Mouse (Mus musculus): ENCODE measurements around the gene Tspan5.

The Tspan5 gene

DNA sequence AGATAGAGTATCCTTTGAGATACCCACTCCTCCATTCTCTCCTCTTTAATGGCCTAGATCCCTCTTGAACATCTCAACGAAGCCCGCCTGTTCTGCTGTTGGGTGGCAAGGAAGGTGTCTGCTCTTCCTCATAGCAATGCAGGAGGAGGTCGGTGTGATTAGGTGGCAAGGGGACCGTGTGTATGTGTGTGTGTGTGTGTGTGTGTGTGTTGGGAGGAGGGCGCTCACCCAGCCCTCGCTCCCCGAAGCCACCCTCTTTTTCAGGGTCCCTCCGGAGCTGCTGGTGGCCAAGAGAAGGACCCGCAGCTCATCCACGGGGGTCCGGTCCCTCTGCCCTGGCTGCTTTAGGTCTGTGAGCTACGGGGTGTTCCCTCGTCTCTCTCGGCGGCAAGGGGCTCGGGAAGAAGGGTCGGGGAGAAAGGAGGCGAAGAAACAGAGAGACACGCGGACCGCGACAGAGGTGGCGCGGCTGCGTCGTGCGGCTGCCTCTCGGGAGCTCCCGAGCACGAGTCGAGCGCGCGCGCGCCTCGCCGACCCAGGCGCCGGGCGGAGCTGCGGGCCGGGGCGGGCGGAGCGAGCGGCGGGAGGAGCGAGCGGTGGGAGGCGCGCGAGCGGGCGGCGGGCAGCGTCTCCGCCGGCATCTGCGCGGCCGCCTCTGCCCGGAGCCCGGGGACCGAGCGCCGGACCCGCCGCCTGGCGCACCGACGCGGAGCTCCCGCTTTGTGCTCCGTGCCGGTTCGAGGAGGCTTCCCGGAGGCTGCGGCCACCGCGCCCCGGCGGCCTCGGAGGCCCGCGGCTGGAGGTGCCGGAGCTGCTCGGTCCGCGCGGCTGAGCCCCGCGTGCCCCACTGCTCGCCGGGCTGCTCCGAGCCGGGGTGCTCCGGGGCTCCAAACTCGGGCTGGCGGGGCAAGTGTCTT, at the start of gene Tspan5:
Gene Tspan5 (plus strand): TSS at position 547 of the 917 bp plus-strand sequence.
- DNase-seq (ENCODE audit: low spot score in 2 of 2): peak; percentile 43 to 69

DNA sequence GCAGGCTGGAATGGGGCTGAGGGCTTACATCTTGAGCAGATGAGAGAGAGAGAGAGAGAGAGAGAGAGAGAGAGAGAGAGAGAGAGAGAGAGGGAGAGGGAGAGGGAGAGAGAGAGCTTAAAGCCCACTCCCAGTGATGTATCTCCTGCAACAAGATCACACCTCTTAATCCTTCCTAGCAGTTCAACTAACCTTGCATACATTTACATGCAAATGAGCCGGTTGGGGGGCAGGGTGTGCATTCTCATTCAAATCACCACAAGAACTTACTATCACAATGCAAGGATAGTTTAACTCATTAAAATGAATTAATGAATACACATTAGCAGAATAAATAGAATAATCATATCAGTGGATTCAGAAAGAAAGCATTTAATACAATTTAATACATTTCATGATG, 49.7 kb upstream of the Tspan5 start:
- no peak for DNase-seq (ENCODE audit: low spot score in 2 of 2)

DNA sequence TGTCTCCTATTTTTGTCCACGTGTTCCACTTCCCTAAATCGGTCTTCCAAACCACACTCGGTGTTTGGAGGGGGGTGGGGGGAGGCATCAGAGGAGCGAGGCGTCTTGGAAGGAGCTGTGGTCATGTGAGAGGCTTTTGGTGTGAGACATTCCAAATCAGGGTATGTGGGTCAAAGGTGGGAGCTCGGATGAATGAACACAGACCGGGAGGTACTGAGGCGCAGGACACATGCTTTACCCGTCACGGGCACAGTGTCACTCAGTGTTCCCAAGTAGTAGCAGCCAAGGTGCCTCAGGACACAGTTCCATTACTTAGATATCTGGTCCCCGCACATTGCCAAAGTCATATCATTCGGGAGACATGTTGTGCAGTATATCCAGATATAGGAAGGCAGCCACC, 38.6 kb upstream of the Tspan5 start:
- DNase-seq (ENCODE audit: low spot score in 2 of 2): no peak

DNA sequence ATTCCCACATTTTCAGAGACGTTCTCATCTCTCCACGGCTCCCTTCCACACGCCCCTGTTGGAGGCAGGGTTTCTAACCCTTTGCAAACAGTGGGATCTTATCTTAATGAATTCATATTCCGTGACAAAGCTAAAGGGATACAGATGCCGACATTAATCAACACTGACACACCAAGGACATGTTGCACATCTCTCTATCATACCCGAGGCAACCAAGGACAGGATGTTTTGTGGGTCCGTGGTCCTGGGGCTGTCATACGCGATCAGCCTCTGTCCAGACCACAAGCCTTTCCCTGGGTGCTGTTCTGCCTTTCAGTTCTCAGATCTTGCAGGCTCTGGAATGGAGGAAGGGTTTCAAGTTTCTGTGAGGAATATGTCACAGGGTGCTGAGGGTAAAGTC, 37.5 kb upstream of the Tspan5 start:
- no peak for DNase-seq (ENCODE audit: low spot score in 2 of 2)

DNA sequence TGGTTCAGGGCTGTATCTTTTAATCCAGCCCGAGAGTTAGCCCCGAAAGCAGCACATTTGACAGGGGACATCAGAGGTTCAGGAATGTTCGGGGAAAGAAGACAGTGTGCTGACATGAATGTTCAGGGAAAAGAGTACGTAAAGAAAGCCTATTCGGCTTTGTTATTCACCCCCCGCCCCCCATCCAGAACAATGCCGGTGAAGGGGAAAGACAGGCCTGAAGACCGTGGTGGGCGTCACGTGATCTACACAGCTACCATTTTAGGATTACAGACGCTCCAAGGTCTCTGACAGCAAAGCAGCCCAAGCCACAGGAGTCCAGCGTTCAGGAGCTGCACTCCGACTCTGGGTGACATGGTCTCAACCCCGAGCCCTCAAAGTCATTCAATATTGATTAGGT, 36.1 kb upstream of the Tspan5 start:
- no peak for DNase-seq (ENCODE audit: low spot score in 2 of 2)

DNA sequence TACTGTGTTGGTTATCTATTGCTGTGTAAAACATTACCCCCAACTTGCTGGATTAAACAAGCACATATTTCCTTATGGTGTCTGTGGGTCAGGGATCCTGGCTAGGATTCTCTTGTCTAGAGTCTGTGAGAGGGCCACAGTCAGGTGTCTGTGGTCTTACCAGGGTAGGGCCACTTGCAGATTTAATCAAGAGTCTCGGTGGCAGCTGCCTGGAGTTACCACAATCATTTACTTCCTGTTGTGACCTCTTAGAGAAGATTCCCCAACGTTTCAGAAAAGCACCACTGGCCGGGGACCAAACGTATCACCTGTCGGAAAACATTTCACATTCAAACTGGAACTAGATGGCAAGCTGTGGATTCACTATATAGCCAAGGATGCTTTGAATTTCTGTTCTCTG, 32.8 kb upstream of the Tspan5 start:
- DNase-seq (ENCODE audit: low spot score in 2 of 2): no peak

DNA sequence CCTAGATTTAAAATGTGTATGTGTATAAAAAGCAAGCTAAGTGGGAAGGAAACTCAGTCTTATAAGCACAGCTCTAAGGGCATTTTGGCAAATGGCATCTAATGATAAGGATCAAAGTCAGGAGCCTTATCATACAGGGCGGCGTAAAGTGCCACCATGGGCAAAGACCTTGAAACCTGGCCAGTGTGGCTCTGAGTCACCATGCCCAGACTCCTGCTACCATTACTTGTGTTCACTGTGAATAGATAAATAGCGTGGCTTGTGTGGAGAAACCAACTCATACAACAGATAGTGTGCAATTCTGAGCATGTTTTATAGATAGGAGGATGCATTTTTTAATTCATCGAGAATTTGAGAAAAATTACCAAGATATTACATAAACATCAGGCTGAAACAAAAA, 30.0 kb upstream of the Tspan5 start:
- no peak for DNase-seq (ENCODE audit: low spot score in 2 of 2)

DNA sequence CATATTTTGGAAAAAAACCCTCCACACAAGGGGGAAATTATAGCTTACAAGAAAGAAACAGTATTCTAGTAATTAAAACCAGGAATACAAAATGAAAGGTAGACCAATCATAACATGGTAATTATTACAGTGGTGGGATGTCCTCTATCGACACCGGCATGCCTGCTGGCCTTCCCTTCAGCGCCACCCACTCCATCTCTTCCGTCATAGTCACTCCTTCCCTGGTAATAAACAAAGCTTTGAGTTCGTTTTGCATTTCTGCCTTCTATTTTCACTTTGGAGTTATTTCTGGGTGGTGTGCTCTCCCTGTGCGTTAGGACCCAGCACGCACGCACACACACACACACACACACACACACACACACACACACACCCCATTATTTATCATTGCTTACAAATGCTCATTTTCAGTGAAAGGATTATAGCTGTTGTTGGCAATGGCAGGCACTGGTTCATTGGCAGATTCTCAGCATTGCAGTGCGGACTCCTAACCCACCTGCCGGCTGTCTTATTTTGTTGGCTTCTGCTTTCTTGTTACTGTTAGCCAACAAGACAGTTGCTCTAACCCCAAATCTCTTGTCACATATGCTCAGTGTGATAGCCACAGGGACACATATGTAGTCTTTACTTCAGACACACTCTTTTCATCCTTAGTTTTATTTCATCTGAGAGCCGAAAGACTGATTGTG, 29.4 kb upstream of the Tspan5 start:
- no peak for DNase-seq (ENCODE audit: low spot score in 2 of 2)

DNA sequence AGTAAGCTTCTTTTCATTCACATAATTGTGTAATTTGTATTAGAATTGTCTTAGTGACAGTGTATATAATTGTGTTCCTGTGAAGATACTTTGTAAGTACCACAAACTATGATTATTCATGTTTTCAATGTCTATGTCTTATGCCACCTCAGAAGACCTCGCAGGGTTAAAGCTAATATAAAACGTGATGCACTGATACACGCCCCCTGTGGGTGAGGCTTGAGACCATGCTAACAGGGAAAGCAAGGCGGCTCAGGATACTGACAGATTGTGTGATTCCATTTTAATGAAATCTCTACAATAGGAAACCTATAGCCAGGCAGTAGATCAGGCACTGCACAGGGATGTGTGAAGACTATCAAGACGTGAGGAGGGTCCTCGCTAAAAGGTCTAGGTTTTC, 28.9 kb upstream of the Tspan5 start:
- no peak for DNase-seq (ENCODE audit: low spot score in 2 of 2)

DNA sequence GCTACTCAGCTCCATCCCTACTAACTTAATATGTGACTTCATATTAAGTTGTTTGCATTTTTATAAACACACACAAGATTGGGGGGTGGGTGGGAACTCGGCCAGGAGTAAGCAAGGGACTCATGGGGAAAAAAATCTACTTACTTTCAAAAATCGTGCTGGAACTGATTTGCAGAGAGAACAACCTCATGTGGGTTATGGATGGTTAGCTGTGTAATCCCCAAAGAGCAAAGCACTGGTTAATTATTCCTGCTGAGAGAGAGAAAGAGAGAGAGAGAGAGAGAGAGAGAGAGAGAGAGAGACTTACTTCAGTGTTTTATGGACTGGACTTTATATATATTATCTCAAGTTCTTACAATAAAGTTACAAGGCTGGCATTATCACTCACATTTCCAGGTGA, 27.2 kb upstream of the Tspan5 start:
- no peak for DNase-seq (ENCODE audit: low spot score in 2 of 2)

DNA sequence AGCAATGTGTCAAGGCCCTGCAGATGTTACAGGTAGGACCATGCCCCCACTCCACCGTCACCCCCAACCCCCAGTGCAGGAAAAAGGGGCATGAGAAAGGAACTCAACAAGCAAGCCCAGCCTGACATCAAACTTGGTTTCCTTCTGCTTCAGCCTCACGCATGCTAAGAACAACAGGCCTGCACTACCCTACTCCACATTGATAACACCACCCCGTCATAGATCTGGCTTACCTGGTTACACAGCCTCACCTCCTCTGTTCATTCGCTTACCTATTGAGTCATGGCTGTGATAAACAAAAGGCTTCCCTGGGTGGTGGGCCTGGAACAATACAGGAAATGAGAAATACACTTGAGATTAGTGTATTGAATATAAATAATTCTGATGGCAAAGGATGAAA, 26.8 kb upstream of the Tspan5 start:
- no peak for DNase-seq (ENCODE audit: low spot score in 2 of 2)

DNA sequence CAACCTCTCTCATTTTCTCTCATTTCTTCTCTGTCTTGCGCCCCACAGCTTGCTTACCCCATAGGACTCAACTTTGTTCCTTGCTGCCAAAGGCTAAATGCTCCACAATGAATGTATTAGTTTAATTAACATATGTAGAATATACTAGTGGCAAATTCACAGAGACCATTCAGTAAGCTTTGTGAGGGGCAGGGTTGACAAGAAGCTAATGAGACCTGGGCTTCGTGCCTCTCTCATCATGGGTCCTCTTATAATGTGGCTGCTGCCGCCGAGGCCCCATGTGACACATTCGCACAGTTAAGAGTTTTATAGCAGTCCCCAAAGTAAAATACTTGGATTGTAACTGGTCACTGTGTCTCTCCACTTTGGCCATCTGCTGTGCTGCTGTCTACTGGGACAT, 25.0 kb upstream of the Tspan5 start:
- DNase-seq (ENCODE audit: low spot score in 2 of 2): no peak

DNA sequence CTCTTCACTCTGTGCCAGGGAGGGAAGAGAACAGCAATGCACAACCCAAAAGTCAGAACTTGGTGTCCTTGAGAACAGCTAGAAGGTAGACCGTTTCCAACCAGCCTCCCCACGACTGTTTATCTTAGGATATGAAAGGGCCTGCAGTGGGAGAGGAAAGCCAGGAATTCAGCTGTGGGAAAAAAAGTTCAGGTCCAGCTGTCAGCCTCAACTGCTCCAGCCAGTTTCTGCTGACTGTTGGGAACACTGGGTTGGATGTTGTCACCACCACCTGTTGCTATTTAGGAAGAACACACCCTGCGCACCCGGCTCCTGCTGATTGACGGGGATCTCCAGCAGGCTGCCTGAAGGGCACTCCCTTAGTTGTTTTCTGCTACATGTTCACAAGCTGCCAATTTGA, 19.8 kb upstream of the Tspan5 start:
- DNase-seq (ENCODE audit: low spot score in 2 of 2): no peak

DNA sequence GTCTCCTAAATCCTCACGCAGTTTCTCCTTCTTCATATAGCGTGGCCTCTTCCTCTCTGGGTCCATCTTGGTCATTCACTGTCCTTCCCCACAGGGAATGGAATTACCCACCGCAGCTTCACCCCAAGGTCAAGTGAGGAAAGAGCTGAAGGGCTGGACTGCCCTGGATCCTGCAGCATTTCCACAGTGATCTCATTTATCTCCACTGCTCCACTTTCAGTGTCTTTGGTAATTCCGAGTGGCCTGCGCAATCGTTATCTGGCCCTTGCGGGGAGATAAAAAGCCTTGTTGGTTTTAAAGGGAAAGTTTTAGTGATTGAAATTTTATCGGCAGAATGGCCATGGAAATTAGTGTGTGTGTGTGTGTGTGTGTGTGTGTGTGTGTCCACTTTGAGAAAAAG, 14.4 kb upstream of the Tspan5 start:
- no peak for DNase-seq (ENCODE audit: low spot score in 2 of 2)

DNA sequence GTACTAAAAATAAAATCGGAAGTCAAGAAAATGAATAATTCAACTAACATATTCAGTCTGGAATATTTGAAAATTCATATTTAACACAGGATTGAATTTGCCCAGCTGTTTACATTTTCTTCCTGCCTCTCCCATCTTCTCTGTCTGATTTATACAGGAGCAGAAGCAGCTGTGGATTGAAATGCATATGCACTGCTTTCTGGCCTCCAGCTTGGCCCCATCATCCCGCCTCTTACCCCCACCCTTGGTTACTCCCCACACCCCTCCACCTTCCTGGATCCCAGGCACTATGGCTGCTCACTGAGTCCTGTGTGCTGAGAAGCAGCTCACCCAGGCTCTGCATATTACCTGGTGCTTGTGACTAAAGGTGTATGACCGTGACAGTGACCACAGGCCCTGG, 13.2 kb upstream of the Tspan5 start:
- no peak for DNase-seq (ENCODE audit: low spot score in 2 of 2)

DNA sequence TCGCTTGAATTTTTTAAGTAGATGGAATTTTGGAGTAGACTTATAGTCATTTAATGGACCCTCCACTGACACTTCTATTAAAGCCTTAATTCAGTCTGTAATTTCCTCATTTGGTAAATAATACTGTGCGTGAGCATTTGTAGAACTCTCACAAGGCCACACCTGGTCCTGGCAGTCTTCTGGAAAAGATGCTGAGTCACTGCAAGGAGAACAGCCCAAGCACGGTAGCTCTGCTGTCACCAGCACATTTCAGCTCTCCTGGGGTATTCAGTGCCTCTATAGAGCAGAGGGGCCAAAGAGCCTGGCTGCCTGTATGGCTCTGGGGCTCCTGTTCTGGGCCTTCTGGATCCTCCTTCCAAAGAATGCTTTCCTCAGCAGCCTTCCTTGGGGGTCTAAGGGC, 11.2 kb upstream of the Tspan5 start:
- no peak for DNase-seq (ENCODE audit: low spot score in 2 of 2)

DNA sequence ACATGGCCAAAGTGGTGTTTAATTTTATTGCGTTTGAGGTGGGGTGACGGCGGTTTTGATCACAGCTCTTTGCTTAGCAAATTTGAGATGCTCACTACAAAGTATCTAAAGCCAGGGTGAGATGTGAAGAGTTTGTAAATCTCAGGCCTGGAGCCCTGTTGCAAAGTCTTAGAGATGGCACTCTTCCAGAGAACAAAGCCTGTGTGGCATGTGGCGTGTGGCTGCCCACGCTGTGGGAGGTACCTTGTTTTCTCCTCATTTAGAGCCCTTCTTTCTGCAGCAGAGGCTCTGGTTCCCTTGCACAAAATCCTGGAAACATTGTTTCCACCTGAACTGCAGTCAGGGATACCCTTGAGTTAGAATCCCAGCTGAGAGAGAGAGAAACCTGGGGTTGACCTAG, 6.2 kb upstream of the Tspan5 start:
- DNase-seq (ENCODE audit: low spot score in 2 of 2): no peak

DNA sequence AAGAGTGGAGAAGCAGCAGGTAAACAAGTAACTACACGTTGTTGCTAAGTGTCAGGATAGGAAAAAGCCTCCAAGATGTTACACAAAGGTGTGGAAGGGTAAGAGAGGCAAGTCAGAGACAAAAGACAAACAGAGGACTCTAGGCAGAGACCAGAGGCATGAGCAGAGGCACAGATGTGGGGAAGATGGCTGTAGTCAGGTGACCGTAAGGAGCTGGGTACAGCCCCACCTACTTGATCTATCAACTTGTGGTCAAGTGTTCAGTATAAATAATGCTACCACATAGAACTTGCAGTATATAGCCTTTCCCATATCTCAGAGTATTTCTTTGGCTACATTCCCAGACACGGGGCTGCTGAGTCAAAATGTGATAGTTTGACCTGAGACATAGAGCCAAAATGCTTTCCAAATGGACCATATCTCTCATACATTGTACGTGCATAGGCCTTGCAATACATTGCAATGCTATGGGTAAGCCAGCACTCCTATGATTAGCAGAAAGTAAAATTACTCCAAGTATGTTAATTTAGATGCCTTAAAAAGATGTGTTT, 2.8 kb upstream of the Tspan5 start:
- DNase-seq (ENCODE audit: low spot score in 2 of 2): no peak

DNA sequence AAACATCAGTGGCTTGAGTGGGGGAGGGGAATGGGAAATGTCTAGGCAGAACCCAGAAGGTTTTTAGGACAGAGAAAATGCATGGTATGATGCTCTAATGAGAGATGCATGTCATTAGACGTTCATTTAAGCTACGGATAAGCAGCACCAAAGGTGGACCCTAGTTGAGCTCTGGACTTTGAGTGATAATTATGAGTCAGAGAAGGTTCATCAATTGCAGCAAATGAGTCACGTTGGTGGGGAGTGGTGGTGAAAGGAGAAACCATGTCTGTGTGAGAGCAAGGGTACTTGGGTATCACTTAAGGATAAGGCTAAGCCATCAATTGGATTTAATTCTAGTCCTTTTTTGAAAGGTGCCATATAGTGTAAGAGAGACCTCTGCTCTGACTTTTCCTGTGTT, 1.7 kb upstream of the Tspan5 start:
- DNase-seq (ENCODE audit: low spot score in 2 of 2): no peak

DNA sequence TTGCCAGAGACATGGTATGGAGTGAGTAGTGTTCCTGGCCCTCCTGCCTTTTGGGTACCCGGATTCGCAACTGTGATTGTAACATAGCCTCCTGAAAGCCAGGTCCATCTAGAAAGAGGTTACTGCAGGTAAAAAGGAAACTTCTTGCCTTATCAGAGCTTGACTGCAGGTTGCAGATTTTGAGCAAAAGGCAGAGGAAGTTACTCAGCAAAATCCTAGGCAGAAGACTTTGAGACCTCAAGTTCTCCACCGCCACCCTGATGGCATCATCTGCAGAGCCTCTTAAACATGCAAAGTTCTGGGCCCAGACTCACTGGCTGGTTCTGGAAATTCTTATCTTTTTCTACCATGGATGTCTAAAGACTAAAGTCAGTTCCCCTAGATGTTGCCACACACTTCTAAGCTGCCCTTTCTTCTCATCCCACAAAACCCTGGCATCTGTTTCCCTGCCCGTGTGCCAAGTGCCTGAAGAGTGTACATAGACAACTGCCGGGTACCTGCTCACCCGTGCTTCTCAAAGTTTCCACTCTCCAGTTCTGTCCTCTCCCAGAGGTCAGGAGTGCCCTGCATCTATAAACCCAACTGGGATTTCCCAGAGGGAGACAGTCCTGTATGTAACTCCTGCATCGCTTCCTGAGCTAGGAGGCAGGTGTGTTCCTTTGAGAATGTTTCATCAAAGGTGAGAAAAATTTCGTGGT, 1.0 kb upstream of the Tspan5 start:
- DNase-seq (ENCODE audit: low spot score in 2 of 2): no peak

DNA sequence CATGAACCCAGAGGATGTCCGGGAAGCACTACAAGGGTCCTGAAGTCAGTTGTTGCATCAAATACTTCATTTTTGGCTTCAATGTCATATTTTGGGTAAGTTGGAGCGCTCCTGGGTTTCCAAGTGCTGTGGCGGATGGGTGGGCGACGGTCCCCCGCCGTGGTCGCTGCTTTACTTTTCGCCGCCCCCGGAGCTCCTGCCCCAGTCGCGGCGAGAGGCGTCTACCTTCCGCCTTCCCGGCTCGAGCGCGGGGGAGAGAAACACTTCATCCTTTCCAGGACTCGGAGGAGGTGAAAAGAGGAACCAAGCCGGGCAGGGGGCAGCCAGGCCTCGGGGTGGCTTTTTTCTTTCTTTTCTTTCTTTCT, 553 bp downstream of the Tspan5 start:
- peak in 1 of 2 experiments; percentile 37 for DNase-seq (ENCODE audit: low spot score in 2 of 2)

DNA sequence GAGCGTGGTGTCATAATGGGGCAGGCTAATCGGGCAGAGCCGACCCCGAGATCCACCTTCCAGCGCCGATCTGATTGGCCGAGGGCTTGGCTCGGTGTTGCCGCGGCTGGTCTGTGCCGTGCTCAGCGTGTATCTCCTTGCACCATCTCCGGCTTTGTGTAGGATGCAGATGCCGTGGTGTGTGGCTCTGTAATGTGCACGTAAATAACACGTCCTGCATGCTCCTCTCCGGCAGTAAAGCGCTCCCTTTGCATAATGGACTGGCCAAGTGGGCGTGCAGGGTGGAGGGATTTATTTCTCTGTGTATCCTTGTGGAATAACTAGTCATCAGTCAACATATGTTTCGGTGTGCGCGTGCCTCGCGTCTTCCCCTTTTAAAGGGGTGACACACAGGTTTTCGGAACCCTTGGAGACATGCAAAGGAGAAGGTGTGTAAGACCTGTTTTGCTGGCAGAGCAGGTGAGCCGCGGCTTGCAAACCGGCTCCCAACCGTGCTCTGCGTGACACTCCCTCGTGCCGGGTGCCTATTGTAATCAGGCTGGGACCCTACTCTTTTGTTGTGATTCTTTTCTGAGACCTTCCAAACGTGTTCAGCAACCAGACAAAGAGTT, 1.2 kb downstream of the Tspan5 start:
- DNase-seq (ENCODE audit: low spot score in 2 of 2): peak; percentile 16 to 40

Measured in spleen, postnatal 10 days (tissue).